Mouse (Mus musculus): ENCODE measurements at regions not wholly inside any gene's neighbourhood (a gene's known extent, or its start where the extent isn't known, plus 50 kb on each side); places are given as distances from the start of the nearest gene placed in this dataset.

DNA sequence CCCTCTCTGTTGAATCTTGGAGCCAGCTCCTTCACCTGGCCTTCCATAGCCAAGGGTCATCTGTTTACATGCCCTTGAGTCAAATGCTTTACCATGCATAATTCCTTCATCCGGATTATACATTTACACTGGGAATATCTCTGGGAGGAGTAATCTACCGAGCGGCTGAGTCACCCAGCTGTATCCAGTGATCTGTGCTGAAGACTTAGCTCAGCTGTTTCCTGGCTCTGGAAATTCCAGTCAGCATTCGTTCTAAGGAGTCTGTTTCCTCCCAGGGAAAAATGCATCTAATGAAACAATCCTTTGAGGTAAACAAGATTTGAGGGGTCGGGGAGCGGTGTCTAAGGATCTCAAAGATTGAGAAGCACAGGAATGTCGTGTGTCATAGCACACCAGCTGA is 276.9 kb downstream of the Rps24 start:
- Histone ChIP-seq H3K36me3 (ENCODE audit: control insufficient read depth, insufficient read depth, low read length) (no peaks in the 10 kb centered on the region), H3K4me2 (replicated peaks; ENCODE audit: low read depth, low read length) (no peak overlapping the region), H3K27ac (ENCODE audit: low read depth, low read length) (peak overlapping the region; percentile 82), H3K27me3 (ENCODE audit: control insufficient read depth, insufficient read depth, low read length) (no peaks in the 10 kb centered on the region), H3K4me1 (replicated peaks; ENCODE audit: control insufficient read depth, insufficient read depth, low read length) (peaks cover 15% of the 10 kb centered on the region), H3K9ac (ENCODE audit: low read depth, low read length) (no peak overlapping the region), H3K9me3 (ENCODE audit: control insufficient read depth, low read length) (no peaks in the 10 kb centered on the region), H3K4me3 (ENCODE audit: low read depth, low read length) (no peak overlapping the region)
- 62% methylated on average over 7 of the region's 7 CpGs for WGBS
- ATAC-seq (ENCODE audit: low FRiP score) (no peak), DNase-seq (ENCODE audit: low spot score) (no peak)

DNA sequence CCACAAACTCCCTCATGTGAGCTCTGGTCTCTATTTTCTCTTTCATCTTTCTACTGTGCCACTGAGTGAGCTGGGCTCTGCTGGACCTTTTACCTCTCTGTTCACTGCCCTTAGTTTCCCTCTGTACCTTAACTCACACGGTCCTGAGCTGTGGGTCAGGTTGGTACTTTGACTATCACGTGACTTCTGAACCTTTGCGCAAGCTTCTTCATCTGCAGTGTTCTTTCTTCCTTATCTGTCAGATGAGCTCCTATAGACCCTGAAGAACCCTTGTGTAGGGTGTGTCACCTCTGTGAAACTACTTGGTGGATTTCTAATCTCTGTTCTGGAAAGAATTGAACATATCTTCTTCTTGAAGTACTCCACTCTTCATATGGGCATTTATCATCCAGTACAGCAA is 279.3 kb downstream of the Rps24 start:
- H3K4me1 ChIP-seq (replicated peaks; ENCODE audit: control insufficient read depth, insufficient read depth, low read length) = peaks cover 25% of the 10 kb centered on the region
- H3K27ac ChIP-seq (ENCODE audit: low read depth, low read length) = no peak overlapping the region
- no peak for ATAC-seq (ENCODE audit: low FRiP score)
- no peak overlapping the region for H3K4me3 ChIP-seq (ENCODE audit: low read depth, low read length)
- H3K36me3 ChIP-seq (ENCODE audit: control insufficient read depth, insufficient read depth, low read length) = no peaks in the 10 kb centered on the region
- 91% methylated on average over 3 of the region's 3 CpGs for WGBS
- no peaks in the 10 kb centered on the region for H3K9me3 ChIP-seq (ENCODE audit: control insufficient read depth, low read length)
- DNase-seq (ENCODE audit: low spot score) = no peak
- H3K9ac ChIP-seq (ENCODE audit: low read depth, low read length) = no peak overlapping the region
- no peaks in the 10 kb centered on the region for H3K27me3 ChIP-seq (ENCODE audit: control insufficient read depth, insufficient read depth, low read length)
- no peak overlapping the region for H3K4me2 ChIP-seq (replicated peaks; ENCODE audit: low read depth, low read length)

DNA sequence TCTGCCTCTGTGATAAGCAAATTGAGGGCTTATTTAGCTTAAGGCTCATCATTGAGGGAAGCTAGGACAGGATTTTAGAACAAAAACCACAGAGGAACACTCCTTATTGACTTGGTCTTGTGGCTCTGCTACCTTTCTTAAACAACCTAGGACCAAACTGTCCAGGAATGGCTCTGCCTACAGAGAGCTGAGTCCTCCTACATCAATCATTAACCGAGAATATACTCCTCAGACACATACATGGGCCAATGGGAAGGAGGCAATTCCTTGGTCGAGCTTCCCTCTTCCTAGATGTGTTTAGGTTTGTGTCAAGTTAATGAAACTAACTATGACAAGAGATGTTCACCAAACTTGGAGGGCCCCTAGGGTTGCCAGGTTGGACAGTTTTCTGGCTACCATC is 279.8 kb downstream of the Rps24 start:
- Histone ChIP-seq H3K4me1 (replicated peaks; ENCODE audit: control insufficient read depth, insufficient read depth, low read length) (peaks cover 24% of the 10 kb centered on the region), H3K36me3 (ENCODE audit: control insufficient read depth, insufficient read depth, low read length) (no peaks in the 10 kb centered on the region), H3K4me3 (ENCODE audit: low read depth, low read length) (no peak overlapping the region), H3K27ac (ENCODE audit: low read depth, low read length) (no peak overlapping the region), H3K27me3 (ENCODE audit: control insufficient read depth, insufficient read depth, low read length) (no peaks in the 10 kb centered on the region), H3K9ac (ENCODE audit: low read depth, low read length) (no peak overlapping the region), H3K4me2 (replicated peaks; ENCODE audit: low read depth, low read length) (no peak overlapping the region), H3K9me3 (ENCODE audit: control insufficient read depth, low read length) (no peaks in the 10 kb centered on the region)
- WGBS = 77% methylated on average over 2 of the region's 2 CpGs
- no peak for DNase-seq (ENCODE audit: low spot score)
- ATAC-seq (ENCODE audit: low FRiP score) = no peak

DNA sequence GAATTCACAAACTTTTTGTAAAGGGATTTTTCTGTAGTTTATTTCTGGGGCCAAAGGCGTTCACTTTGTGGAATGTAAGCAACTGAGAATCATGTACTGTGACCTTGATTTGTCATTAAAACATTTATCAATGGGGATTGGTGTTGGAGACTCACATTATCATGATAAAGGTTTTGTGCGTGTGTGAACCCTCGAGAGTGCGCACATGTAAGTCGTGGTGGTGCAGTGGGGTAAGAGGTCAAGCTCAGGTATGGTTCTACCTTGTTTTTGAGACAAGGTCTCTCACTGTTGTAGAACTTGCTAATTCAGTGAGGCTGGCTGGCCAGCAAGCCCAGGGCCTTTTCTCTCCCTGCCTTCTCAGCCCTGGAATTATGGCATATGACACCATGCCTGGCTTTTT is 280.4 kb downstream of the Rps24 start:
- 80% methylated on average over 5 of the region's 5 CpGs for WGBS
- Histone ChIP-seq H3K4me3 (ENCODE audit: low read depth, low read length) (no peak overlapping the region), H3K4me1 (replicated peaks; ENCODE audit: control insufficient read depth, insufficient read depth, low read length) (peaks cover 23% of the 10 kb centered on the region), H3K9me3 (ENCODE audit: control insufficient read depth, low read length) (no peaks in the 10 kb centered on the region), H3K36me3 (ENCODE audit: control insufficient read depth, insufficient read depth, low read length) (no peaks in the 10 kb centered on the region), H3K4me2 (replicated peaks; ENCODE audit: low read depth, low read length) (no peak overlapping the region), H3K27me3 (ENCODE audit: control insufficient read depth, insufficient read depth, low read length) (no peaks in the 10 kb centered on the region), H3K27ac (ENCODE audit: low read depth, low read length) (no peak overlapping the region), H3K9ac (ENCODE audit: low read depth, low read length) (no peak overlapping the region)
- DNase-seq (ENCODE audit: low spot score) = no peak
- ATAC-seq (ENCODE audit: low FRiP score) = no peak

DNA sequence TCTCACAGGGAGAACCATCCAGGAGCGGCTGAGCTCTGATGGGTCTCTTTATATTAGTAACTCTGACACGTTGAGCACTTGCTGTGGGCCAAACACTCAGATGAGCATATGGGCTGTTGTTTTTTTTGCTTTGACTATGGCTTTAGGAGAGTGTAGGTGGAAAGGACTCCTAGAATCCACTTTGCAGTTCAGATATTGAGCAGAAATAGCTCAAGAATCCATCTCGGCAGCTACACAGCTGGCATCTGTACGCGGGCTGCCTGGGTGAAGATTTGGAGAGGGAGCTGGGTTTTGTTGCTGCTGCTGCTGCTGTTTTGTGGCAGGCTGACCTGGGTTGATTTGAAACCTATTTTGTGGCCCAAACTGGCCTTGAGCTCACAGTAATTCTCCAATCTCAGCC is 281.0 kb downstream of the Rps24 start:
- H3K4me3 ChIP-seq (ENCODE audit: low read depth, low read length) = no peak overlapping the region
- H3K36me3 ChIP-seq (ENCODE audit: control insufficient read depth, insufficient read depth, low read length) = no peaks in the 10 kb centered on the region
- no peak overlapping the region for H3K27ac ChIP-seq (ENCODE audit: low read depth, low read length)
- ATAC-seq (ENCODE audit: low FRiP score) (no peak), DNase-seq (ENCODE audit: low spot score) (no peak)
- no peaks in the 10 kb centered on the region for H3K9me3 ChIP-seq (ENCODE audit: control insufficient read depth, low read length)
- H3K4me2 ChIP-seq (replicated peaks; ENCODE audit: low read depth, low read length) = no peak overlapping the region
- 84% methylated on average over 5 of the region's 5 CpGs for WGBS
- H3K4me1 ChIP-seq (replicated peaks; ENCODE audit: control insufficient read depth, insufficient read depth, low read length) = peaks cover 16% of the 10 kb centered on the region
- H3K9ac ChIP-seq (ENCODE audit: low read depth, low read length) = no peak overlapping the region
- H3K27me3 ChIP-seq (ENCODE audit: control insufficient read depth, insufficient read depth, low read length) = no peaks in the 10 kb centered on the region

GRCm38 (mm10) chr14:24769451-24769850 is 282.5 kb downstream of the Rps24 start:
- H3K4me1 ChIP-seq (replicated peaks; ENCODE audit: control insufficient read depth, insufficient read depth, low read length) = peaks cover 13% of the 10 kb centered on the region
- peak overlapping the region; percentile 82 for H3K27ac ChIP-seq (ENCODE audit: low read depth, low read length)
- H3K9ac ChIP-seq (ENCODE audit: low read depth, low read length) = no peak overlapping the region
- ATAC-seq (ENCODE audit: low FRiP score) (peak; percentile 25; the same call in 1 of the 2 replicates), DNase-seq (ENCODE audit: low spot score) (no peak)
- H3K4me3 ChIP-seq (ENCODE audit: low read depth, low read length) = no peak overlapping the region
- H3K4me2 ChIP-seq (replicated peaks; ENCODE audit: low read depth, low read length) = no peak overlapping the region
- WGBS = 61% methylated on average over 3 of the region's 3 CpGs
- H3K9me3 ChIP-seq (ENCODE audit: control insufficient read depth, low read length) = no peaks in the 10 kb centered on the region
- H3K36me3 ChIP-seq (ENCODE audit: control insufficient read depth, insufficient read depth, low read length) = no peaks in the 10 kb centered on the region
- no peaks in the 10 kb centered on the region for H3K27me3 ChIP-seq (ENCODE audit: control insufficient read depth, insufficient read depth, low read length)

GRCm38 (mm10) chr14:24770015-24770977 is 283.4 kb downstream of the Rps24 start:
- H3K4me2 ChIP-seq (replicated peaks; ENCODE audit: low read depth, low read length) = no peak overlapping the region
- no peak overlapping the region for H3K4me3 ChIP-seq (ENCODE audit: low read depth, low read length)
- H3K27me3 ChIP-seq (ENCODE audit: control insufficient read depth, insufficient read depth, low read length) = no peaks in the 10 kb centered on the region
- ATAC-seq (ENCODE audit: low FRiP score) = peak; percentile 78
- H3K9ac ChIP-seq (ENCODE audit: low read depth, low read length) = 0 out of 2 replicates have a peak overlapping the region, but pooled peaks have one; percentile 34
- H3K9me3 ChIP-seq (ENCODE audit: control insufficient read depth, low read length) = no peaks in the 10 kb centered on the region
- H3K27ac ChIP-seq (ENCODE audit: low read depth, low read length) = peak overlapping the region; percentile 82
- H3K36me3 ChIP-seq (ENCODE audit: control insufficient read depth, insufficient read depth, low read length) = no peaks in the 10 kb centered on the region
- H3K4me1 ChIP-seq (replicated peaks; ENCODE audit: control insufficient read depth, insufficient read depth, low read length) = peaks cover 13% of the 10 kb centered on the region
- WGBS = 15% methylated on average over 11 of the region's 11 CpGs
- peak; percentile 66 for DNase-seq (ENCODE audit: low spot score)

DNA sequence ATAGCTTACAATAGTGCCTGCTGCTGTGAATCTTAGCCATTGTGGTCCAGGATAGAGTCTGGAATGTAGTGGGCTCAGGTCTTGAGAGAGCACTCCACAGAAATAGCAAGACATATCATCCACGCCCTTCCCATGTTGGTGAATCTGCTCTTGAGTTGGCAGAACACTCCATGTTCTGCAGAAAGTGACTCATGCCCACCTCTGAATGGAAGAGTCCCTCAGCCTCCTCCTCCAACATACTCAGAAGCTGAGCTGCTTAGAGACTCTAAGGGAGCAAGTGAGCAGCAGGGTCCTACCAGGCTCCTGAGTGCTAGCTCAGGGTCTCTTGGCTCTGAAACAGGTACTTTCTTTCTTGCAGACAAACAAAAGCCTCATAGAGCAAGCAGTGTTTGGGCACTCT is 284.7 kb downstream of the Rps24 start:
- H3K27me3 ChIP-seq (ENCODE audit: control insufficient read depth, insufficient read depth, low read length) = no peaks in the 10 kb centered on the region
- H3K27ac ChIP-seq (ENCODE audit: low read depth, low read length) = 0 out of 2 replicates have a peak overlapping the region, but pooled peaks have one; percentile 82
- no peak overlapping the region for H3K4me2 ChIP-seq (replicated peaks; ENCODE audit: low read depth, low read length)
- H3K9me3 ChIP-seq (ENCODE audit: control insufficient read depth, low read length) = no peaks in the 10 kb centered on the region
- no peak for DNase-seq (ENCODE audit: low spot score)
- whole genome bisulfite sequencing = 83% methylated on average over 1 of the region's 1 CpGs
- peaks cover 13% of the 10 kb centered on the region for H3K4me1 ChIP-seq (replicated peaks; ENCODE audit: control insufficient read depth, insufficient read depth, low read length)
- H3K4me3 ChIP-seq (ENCODE audit: low read depth, low read length) = no peak overlapping the region
- H3K9ac ChIP-seq (ENCODE audit: low read depth, low read length) = no peak overlapping the region
- ATAC-seq (ENCODE audit: low FRiP score) = no peak
- no peaks in the 10 kb centered on the region for H3K36me3 ChIP-seq (ENCODE audit: control insufficient read depth, insufficient read depth, low read length)

DNA sequence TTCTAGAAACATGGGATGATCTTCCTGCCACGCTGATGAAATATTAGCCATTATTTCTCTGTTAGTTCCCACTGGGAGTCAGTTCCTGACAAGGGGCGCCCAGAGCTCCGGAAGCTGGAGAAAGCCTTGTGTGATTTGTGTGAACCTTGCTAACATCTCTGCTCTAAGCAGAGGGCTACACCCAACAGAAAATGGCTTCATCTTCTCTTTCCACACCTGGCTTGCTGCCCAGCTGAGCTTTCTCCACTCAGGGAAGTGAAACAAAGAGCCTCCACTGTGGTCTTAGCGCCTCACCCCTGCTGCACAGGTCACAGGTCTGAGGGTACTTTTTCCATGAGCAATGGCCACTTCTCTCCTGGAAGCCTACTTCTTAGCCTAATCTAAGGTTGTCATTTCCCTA is 285.2 kb downstream of the Rps24 start:
- no peak overlapping the region for H3K27ac ChIP-seq (ENCODE audit: low read depth, low read length)
- no peak overlapping the region for H3K4me3 ChIP-seq (ENCODE audit: low read depth, low read length)
- H3K27me3 ChIP-seq (ENCODE audit: control insufficient read depth, insufficient read depth, low read length) = no peaks in the 10 kb centered on the region
- peaks cover 13% of the 10 kb centered on the region for H3K4me1 ChIP-seq (replicated peaks; ENCODE audit: control insufficient read depth, insufficient read depth, low read length)
- no peak overlapping the region for H3K4me2 ChIP-seq (replicated peaks; ENCODE audit: low read depth, low read length)
- H3K9ac ChIP-seq (ENCODE audit: low read depth, low read length) = no peak overlapping the region
- WGBS = 74% methylated on average over 4 of the region's 4 CpGs
- ATAC-seq (ENCODE audit: low FRiP score) = no peak
- no peaks in the 10 kb centered on the region for H3K36me3 ChIP-seq (ENCODE audit: control insufficient read depth, insufficient read depth, low read length)
- H3K9me3 ChIP-seq (ENCODE audit: control insufficient read depth, low read length) = no peaks in the 10 kb centered on the region
- no peak for DNase-seq (ENCODE audit: low spot score)
